In the genomic region with DNA sequence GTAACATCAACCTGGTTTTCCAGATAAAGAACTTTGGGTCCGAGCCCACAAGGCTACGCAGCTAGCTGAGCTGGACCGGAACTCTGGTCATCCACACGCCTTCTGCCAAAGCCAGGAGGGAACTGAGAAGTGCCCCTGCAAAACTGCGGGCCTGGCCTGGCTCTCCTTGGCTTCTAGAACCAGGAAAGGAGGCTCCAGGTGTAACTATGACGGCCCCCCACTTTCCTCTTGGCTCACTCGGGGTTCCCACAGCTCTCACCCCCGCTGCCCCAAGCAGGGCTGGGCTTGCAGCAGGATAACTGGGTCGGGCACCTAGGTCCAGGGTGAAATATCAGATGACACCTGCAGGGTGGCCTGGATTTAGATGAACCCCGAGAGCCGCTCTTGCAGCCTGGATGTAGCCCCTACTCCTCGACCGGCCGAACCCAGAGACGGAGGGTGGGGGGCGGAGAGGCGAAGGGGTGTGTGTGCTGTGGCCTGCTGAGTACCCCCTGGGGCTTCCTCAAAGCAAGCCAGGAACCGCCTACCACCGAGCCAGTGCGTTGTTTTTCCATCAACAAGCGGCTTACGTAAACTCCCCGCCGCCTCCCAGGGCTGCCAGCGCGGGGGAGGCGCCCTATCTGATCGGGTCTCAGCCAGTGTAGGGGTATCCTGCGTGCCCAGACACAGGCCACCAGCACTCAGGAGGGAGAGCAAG, we compare ENCODE assay signal across 8 mouse cellular contexts. TPM values are rescaled to one million over a fixed set of nuclear protein-coding genes. Genes with fewer than 3 reads are reported as not detected.
DNase-seq lines count a peak whose midpoint lies in the region; ATAC-seq and TF ChIP-seq lines count a peak whose summit lies in the region.

No protein-coding gene starts in this region.

- DNase-seq in heart, adult 9 months (ENCODE audit: low spot score in 2 of 2): no peak
- DNase-seq in liver, embryonic 11.5 days (ENCODE audit: low spot score): no peak
- no peak for DNase-seq in MN1 (ENCODE audit: low spot score)
- DNase-seq in frontal cortex, postnatal 36 days (ENCODE audit: low spot score in 2 of 2): no peak
- no peak for DNase-seq in lung, postnatal 0 days (ENCODE audit: low spot score)

- H3K27ac ChIP-seq in heart, embryonic 16.5 days (ENCODE audit: low read length): no peak overlapping the region
- no peak overlapping the region for H3K27ac ChIP-seq in liver, embryonic 11.5 days (ENCODE audit: low read depth, low read length)
- no peak overlapping the region for H3K27ac ChIP-seq in lung, postnatal 0 days (ENCODE audit: low read length)

- peak overlapping the region; percentile 54 for H3K4me2 ChIP-seq in heart, embryonic 16.5 days (ENCODE audit: low read depth, low read length)
- peak overlapping the region; percentile 41 for H3K4me2 ChIP-seq in liver, embryonic 11.5 days
- no peak overlapping the region for H3K4me2 ChIP-seq in lung, postnatal 0 days (replicated peaks; ENCODE audit: low read depth, low read length)

- TF ChIP-seq EP300 in lung, postnatal 0 days (IDR thresholded peaks at IDR 0.05): no peak

- no peaks in the 10 kb centered on the region for H3K36me3 ChIP-seq in heart, embryonic 16.5 days (ENCODE audit: control insufficient read depth, insufficient read depth)
- H3K36me3 ChIP-seq in liver, embryonic 11.5 days (ENCODE audit: control insufficient read depth, insufficient read depth, low read length): no peaks in the 10 kb centered on the region
- H3K36me3 ChIP-seq in lung, postnatal 0 days (ENCODE audit: insufficient read depth, low read length): no peaks in the 10 kb centered on the region

- H3K4me3 ChIP-seq in heart, embryonic 16.5 days (ENCODE audit: low read length): peak overlapping the region; percentile 31
- H3K4me3 ChIP-seq in liver, embryonic 11.5 days (ENCODE audit: low read depth, low read length): peak overlapping the region; percentile 12; the same call in 1 of the 2 replicates
- no peak overlapping the region for H3K4me3 ChIP-seq in lung, postnatal 0 days (ENCODE audit: low read depth, low read length)

- H3K9me3 ChIP-seq in heart, embryonic 16.5 days (replicated peaks; ENCODE audit: control insufficient read depth, low read length): no peaks in the 10 kb centered on the region
- no peaks in the 10 kb centered on the region for H3K9me3 ChIP-seq in liver, embryonic 11.5 days (ENCODE audit: control insufficient read depth, low read length)
- H3K9me3 ChIP-seq in lung, postnatal 0 days (ENCODE audit: low read length): no peaks in the 10 kb centered on the region

- peaks cover 48% of the 10 kb centered on the region for H3K27me3 ChIP-seq in heart, embryonic 16.5 days (ENCODE audit: control insufficient read depth, insufficient read depth, low read length)
- peaks cover 62% of the 10 kb centered on the region for H3K27me3 ChIP-seq in liver, embryonic 11.5 days (replicated peaks; ENCODE audit: control insufficient read depth, insufficient read depth, low read length)
- H3K27me3 ChIP-seq in lung, postnatal 0 days (replicated peaks; ENCODE audit: insufficient read depth, low read length): peaks cover 4% of the 10 kb centered on the region; the same call in 1 of the 2 replicates

- H3K9ac ChIP-seq in heart, embryonic 16.5 days (ENCODE audit: low read length): no peak overlapping the region
- no peak overlapping the region for H3K9ac ChIP-seq in liver, embryonic 11.5 days (ENCODE audit: low read depth, low read length)
- H3K9ac ChIP-seq in lung, postnatal 0 days (replicated peaks; ENCODE audit: low read depth): no peak overlapping the region

- ATAC-seq in heart, embryonic 16.5 days (replicated peaks; ENCODE audit: extremely low read depth, insufficient read depth, low FRiP score): no peak
- peak; percentile 35 for ATAC-seq in activated CD4-positive, CD25-positive, alpha-beta regulatory T cell, adult 4 months
- ATAC-seq in erythroid progenitor cell, adult 5-6 weeks (replicated peaks; ENCODE audit: low FRiP score, poor library complexity, severe bottlenecking): 0 out of 2 replicates have a peak, but pooled peaks have one; percentile 30
- ATAC-seq in liver, embryonic 11.5 days (replicated peaks; ENCODE audit: low FRiP score): no peak
- ATAC-seq in lung, postnatal 0 days: no peak

- H3K4me1 ChIP-seq in heart, embryonic 16.5 days (ENCODE audit: control insufficient read depth, insufficient read depth, low read length): peaks cover 4% of the 10 kb centered on the region
- H3K4me1 ChIP-seq in liver, embryonic 11.5 days (replicated peaks; ENCODE audit: control insufficient read depth, insufficient read depth, low read length): peaks cover 4% of the 10 kb centered on the region; the same call in 1 of the 2 replicates
- H3K4me1 ChIP-seq in lung, postnatal 0 days (ENCODE audit: insufficient read depth, low read depth, low read length): no peaks in the 10 kb centered on the region

- WGBS in heart, embryonic 16.5 days: 3% methylated on average over 29 of the region's 29 CpGs
- WGBS in liver, embryonic 11.5 days: 6% methylated on average over 29 of the region's 29 CpGs
- WGBS in lung, postnatal 0 days: 4% methylated on average over 29 of the region's 29 CpGs

- no peak for TF ChIP-seq CTCF in lung, postnatal 0 days (IDR thresholded peaks at IDR 0.05)

RNA-seq across cellular contexts. Expression of a gene that starts 39.9 kb away (rescaled TPM):
- polyA plus RNA-seq in heart, embryonic 16.5 days (2015; fragmentation: Nextera tagmentation; extraction: Ambion mirVana): not detected in 2 replicates
- not detected for polyA plus RNA-seq in activated CD4-positive, CD25-positive, alpha-beta regulatory T cell, adult 4 months (2017; shearing (Covaris generic))
- not detected in 2 replicates for total RNA-seq in erythroid progenitor cell, adult 5-6 weeks (2015; ENCODE audit: low replicate concordance)
- total RNA-seq in erythroid progenitor cell, adult 5-6 weeks (2017; ENCODE audit: low replicate concordance): not detected in 2 replicates
- 10.5 and 11.0 TPM in 2 replicates for polyA plus RNA-seq in liver, embryonic 11.5 days (2014; fragmentation: Nextera tagmentation; extraction: Ambion mirVana)
- polyA plus RNA-seq in lung, postnatal 0 days (2015; fragmentation: Nextera tagmentation; extraction: Ambion mirVana): not detected in 2 replicates

Comparison
In these comparisons a context has a peak if more than half of its experiments do, and no peak if none do; other contexts are left out.
1. ATAC-seq: peak in activated CD4-positive, CD25-positive, alpha-beta regulatory T cell, adult 4 months (single experiment) and erythroid progenitor cell, adult 5-6 weeks (single experiment); none in heart, embryonic 16.5 days (single experiment), liver, embryonic 11.5 days (single experiment) and lung, postnatal 0 days (single experiment).
2. RNA of a gene that starts 39.9 kb away (polyA plus RNA-seq): 10.5 to 11.0 TPM in liver, embryonic 11.5 days; not detected in activated CD4-positive, CD25-positive, alpha-beta regulatory T cell, adult 4 months, not detected in heart, embryonic 16.5 days and not detected in lung, postnatal 0 days; every median in the first group is over 10 times any median in the second.